ENCODE assay signal across 13 mouse cellular contexts in the genomic region with DNA sequence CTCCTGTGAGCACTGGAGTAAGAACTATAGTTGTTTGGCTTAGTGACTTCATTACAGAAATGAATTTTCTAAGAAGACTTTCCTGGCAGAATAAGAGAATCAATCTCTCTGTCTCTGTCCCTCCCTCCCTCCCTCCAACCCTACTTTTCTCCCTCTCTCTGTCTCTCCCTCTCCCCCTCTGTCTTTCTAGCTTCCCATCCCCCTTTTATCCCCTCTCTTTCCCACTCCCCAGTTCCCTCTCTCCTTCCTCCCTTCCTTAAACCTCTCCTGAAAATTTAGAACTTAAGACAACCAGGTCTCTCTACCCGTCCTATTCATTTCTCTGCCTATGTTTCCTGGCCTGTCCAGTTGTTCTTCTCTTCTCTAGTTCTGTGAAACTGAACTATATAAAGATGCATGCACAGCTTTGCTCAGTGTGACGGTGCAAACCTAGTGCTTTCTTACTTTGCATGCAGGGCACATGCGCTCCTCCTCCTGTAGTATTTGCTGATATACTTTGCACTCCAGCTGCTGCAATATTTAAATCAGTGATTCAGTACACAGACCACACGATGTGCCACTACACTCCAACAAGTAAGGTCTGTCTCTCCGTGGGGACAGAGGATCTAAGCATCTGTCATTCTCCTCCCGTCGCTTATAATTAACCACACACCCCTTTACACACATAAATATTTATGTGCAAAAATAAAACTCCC. TPM values are rescaled to one million over a fixed set of nuclear protein-coding genes. Genes with fewer than 3 reads are reported as not detected.
DNase-seq lines count a peak whose midpoint lies in the region; ATAC-seq and TF ChIP-seq lines count a peak whose summit lies in the region.
"Had no signal": no experiment of that assay in that cellular context is flagged by ENCODE, and none has a peak within 500 bp of the region (broad histone marks: within the 10 kb centered on the region; RNA-seq: fewer than 3 reads in every experiment).

No protein-coding gene starts in this region.

- H3K4me2 ChIP-seq in lung, embryonic 14.5 days: no peak overlapping the region
- H3K4me2 ChIP-seq in hindbrain, embryonic 16.5 days (ENCODE audit: low read length): peak overlapping the region; percentile 21; the same call in 1 of the 2 replicates
- H3K4me2 ChIP-seq in neural tube, embryonic 15.5 days: peak overlapping the region; percentile 16; the same call in 1 of the 2 replicates
- no peak overlapping the region for H3K4me2 ChIP-seq in kidney, embryonic 16.5 days (replicated peaks; ENCODE audit: low read depth, low read length)
- H3K4me2 ChIP-seq: limb, embryonic 13.5 days had no signal

- no peak; the same call in 1 of the 2 replicates for ATAC-seq in lung, embryonic 14.5 days (ENCODE audit: insufficient read depth)
- peak; percentile 82 for ATAC-seq in hindbrain, embryonic 16.5 days
- 0 out of 2 replicates have a peak, but pooled peaks have one; percentile 41 for ATAC-seq in neural tube, embryonic 15.5 days (ENCODE audit: low FRiP score)
- ATAC-seq in kidney, embryonic 16.5 days (ENCODE audit: low FRiP score, low TSS enrichment): no peak

- WGBS in lung, embryonic 14.5 days: 31% methylated on average over 7 of the region's 7 CpGs
- 23% methylated on average over 7 of the region's 7 CpGs for WGBS in hindbrain, embryonic 16.5 days
- 23% methylated on average over 7 of the region's 7 CpGs for WGBS in neural tube, embryonic 15.5 days
- 24% methylated on average over 7 of the region's 7 CpGs for WGBS in kidney, embryonic 16.5 days

- H3K36me3 ChIP-seq in lung, embryonic 14.5 days (ENCODE audit: insufficient read depth): no peaks in the 10 kb centered on the region
- no peaks in the 10 kb centered on the region for H3K36me3 ChIP-seq in hindbrain, embryonic 16.5 days (ENCODE audit: control insufficient read depth, insufficient read depth, low read length)
- H3K36me3 ChIP-seq in neural tube, embryonic 15.5 days: no peaks in the 10 kb centered on the region
- no peaks in the 10 kb centered on the region for H3K36me3 ChIP-seq in kidney, embryonic 16.5 days (ENCODE audit: insufficient read depth, low read length)
- H3K36me3 ChIP-seq: limb, embryonic 13.5 days had no signal

- H3K27me3 ChIP-seq in lung, embryonic 14.5 days (ENCODE audit: insufficient read depth, low read length): no peaks in the 10 kb centered on the region
- H3K27me3 ChIP-seq in hindbrain, embryonic 16.5 days (replicated peaks; ENCODE audit: control insufficient read depth, insufficient read depth, low read length): peaks cover 2% of the 10 kb centered on the region; the same call in 1 of the 2 replicates
- H3K27me3 ChIP-seq in neural tube, embryonic 15.5 days (replicated peaks): no peaks in the 10 kb centered on the region
- H3K27me3 ChIP-seq in kidney, embryonic 16.5 days (ENCODE audit: insufficient read depth, low read length): no peaks in the 10 kb centered on the region
- H3K27me3 ChIP-seq: limb, embryonic 13.5 days had no signal

- no peak for TF ChIP-seq CTCF in lung, embryonic 14.5 days (IDR thresholded peaks at IDR 0.05; ENCODE audit: low read depth)

- no peaks in the 10 kb centered on the region for H3K4me1 ChIP-seq in lung, embryonic 14.5 days (ENCODE audit: insufficient read depth)
- no peaks in the 10 kb centered on the region; the same call in 1 of the 2 replicates for H3K4me1 ChIP-seq in hindbrain, embryonic 16.5 days (ENCODE audit: control insufficient read depth, insufficient read depth, low read depth, low read length)
- H3K4me1 ChIP-seq in neural tube, embryonic 15.5 days: peaks cover 5% of the 10 kb centered on the region; the same call in 1 of the 2 replicates
- no peaks in the 10 kb centered on the region for H3K4me1 ChIP-seq in kidney, embryonic 16.5 days (ENCODE audit: insufficient read depth, low read length)
- H3K4me1 ChIP-seq: limb, embryonic 13.5 days had no signal

- H3K9ac ChIP-seq in lung, embryonic 14.5 days: no peak overlapping the region
- no peak overlapping the region for H3K9ac ChIP-seq in hindbrain, embryonic 16.5 days (ENCODE audit: low read depth, low read length)
- H3K9ac ChIP-seq in neural tube, embryonic 15.5 days (replicated peaks): no peak overlapping the region
- H3K9ac ChIP-seq in kidney, embryonic 16.5 days (replicated peaks; ENCODE audit: low read length): no peak overlapping the region
- H3K9ac ChIP-seq: limb, embryonic 13.5 days had no signal

- no peak overlapping the region for H3K27ac ChIP-seq in lung, embryonic 14.5 days (ENCODE audit: low read depth)
- H3K27ac ChIP-seq in hindbrain, embryonic 16.5 days (ENCODE audit: low read depth, low read length): no peak overlapping the region
- H3K27ac ChIP-seq in neural tube, embryonic 15.5 days (replicated peaks): no peak overlapping the region
- no peak overlapping the region for H3K27ac ChIP-seq in kidney, embryonic 16.5 days (ENCODE audit: low read length)
- H3K27ac ChIP-seq: limb, embryonic 13.5 days had no signal

- peak; percentile 5 for DNase-seq in embryo, embryonic 10.5 days (ENCODE audit: low spot score)
- DNase-seq in embryo, embryonic 10 days (ENCODE audit: low spot score): no peak
- peak; percentile 12 for DNase-seq in lung, embryonic 14.5 days
- DNase-seq in lung, postnatal 14 days: no peak
- no peak for DNase-seq in urinary bladder, postnatal 25 days (ENCODE audit: low spot score)
- DNase-seq: cerebellum, postnatal 36 days; heart, adult 18-20 months; kidney, postnatal 14 days had no signal

- no peak overlapping the region for H3K4me3 ChIP-seq in lung, embryonic 14.5 days (ENCODE audit: low read depth, low read length)
- no peak overlapping the region for H3K4me3 ChIP-seq in hindbrain, embryonic 16.5 days (ENCODE audit: low read length)
- no peak overlapping the region for H3K4me3 ChIP-seq in neural tube, embryonic 15.5 days (replicated peaks)
- H3K4me3 ChIP-seq in kidney, embryonic 16.5 days (ENCODE audit: low read length): no peak overlapping the region
- H3K4me3 ChIP-seq: limb, embryonic 13.5 days had no signal

- H3K9me3 ChIP-seq in lung, embryonic 14.5 days (ENCODE audit: low read depth, low read length): no peaks in the 10 kb centered on the region
- H3K9me3 ChIP-seq in hindbrain, embryonic 16.5 days (ENCODE audit: control insufficient read depth, low read length): no peaks in the 10 kb centered on the region
- H3K9me3 ChIP-seq in neural tube, embryonic 15.5 days (replicated peaks): no peaks in the 10 kb centered on the region
- H3K9me3 ChIP-seq in kidney, embryonic 16.5 days (ENCODE audit: low read length): no peaks in the 10 kb centered on the region
- H3K9me3 ChIP-seq: limb, embryonic 13.5 days had no signal

RNA-seq across cellular contexts. Expression of gene Gm6657, which starts 40.6 kb away (rescaled TPM):
- polyA plus RNA-seq in lung, embryonic 14.5 days (2014; fragmentation: Nextera tagmentation; extraction: Ambion mirVana): not detected in 2 replicates
- polyA plus RNA-seq in hindbrain, embryonic 16.5 days (2015; fragmentation: Nextera tagmentation; extraction: Ambion mirVana): not detected in 2 replicates
- not detected in 2 replicates for polyA plus RNA-seq in neural tube, embryonic 15.5 days (2015; fragmentation: Nextera tagmentation; extraction: Ambion mirVana)
- not detected in 2 replicates for polyA plus RNA-seq in kidney, embryonic 16.5 days (2015; fragmentation: Nextera tagmentation; extraction: Ambion mirVana)
- polyA plus RNA-seq: limb, embryonic 13.5 days; lung, embryonic 16.5 days had no signal

Comparison
In these comparisons a context has a peak if more than half of its experiments do, and no peak if none do; other contexts are left out.
1. DNase-seq: peak in embryo, embryonic 10.5 days (single experiment) and lung, embryonic 14.5 days (single experiment); none in embryo, embryonic 10 days (single experiment), lung, postnatal 14 days (single experiment) and urinary bladder, postnatal 25 days (single experiment).
2. ATAC-seq: peak in hindbrain, embryonic 16.5 days (single experiment) and neural tube, embryonic 15.5 days (single experiment); none in lung, embryonic 14.5 days (single experiment) and kidney, embryonic 16.5 days (single experiment).
3. H3K4me2 ChIP-seq: peak in hindbrain, embryonic 16.5 days (single experiment) and neural tube, embryonic 15.5 days (single experiment); none in lung, embryonic 14.5 days (single experiment) and kidney, embryonic 16.5 days (single experiment).